Mouse (Mus musculus): ENCODE data around the gene Xkr8. TPM values are rescaled to one million over a fixed set of nuclear protein-coding genes. Genes with fewer than 3 reads are reported as not detected.
"Not testable (repeated sequence)": the region's sequence is repeated elsewhere in the genome, so short reads cannot be mapped to it uniquely, and the experiment has no call there.

The Xkr8 gene
- polyA plus RNA-seq, 1 experiment from 2014 or later, result 7.4 TPM

- peak; percentile 30 for DNase-seq (ENCODE audit: low spot score)
- Histone ChIP-seq H3K9me3 (ENCODE audit: control insufficient read depth, low read length) (no peaks in the 10 kb centered on the region), H3K4me2 (replicated peaks) (no peak overlapping the region), H3K4me1 (replicated peaks; ENCODE audit: control insufficient read depth, insufficient read depth, low read length) (peaks cover 14% of the 10 kb centered on the region), H3K4me3 (replicated peaks; ENCODE audit: low read length) (no peak overlapping the region), H3K9ac (no peak overlapping the region), H3K36me3 (replicated peaks; ENCODE audit: control insufficient read depth, insufficient read depth) (no peaks in the 10 kb centered on the region), H3K27ac (peak overlapping the region; percentile 41), H3K27me3 (ENCODE audit: control insufficient read depth, insufficient read depth, low read length) (no peaks in the 10 kb centered on the region)
- ATAC-seq (ENCODE audit: low FRiP score), result peak; percentile 53; the same call in 1 of the 2 replicates
- 60% methylated on average over 11 of the region's 11 CpGs for WGBS
These were observed 11.9 kb upstream of the Xkr8 start for GRCm38 (mm10) chr4:132743992-132744911.

GRCm38 (mm10) chr4:132741491-132741890, 9.1 kb upstream of the Xkr8 start:
- 94% methylated on average over 7 of the region's 7 CpGs for WGBS

GRCm38 (mm10) chr4:132737154-132737553, 4.8 kb upstream of the Xkr8 start:
- not testable (repeated sequence) for H3K4me1 ChIP-seq (replicated peaks; ENCODE audit: control insufficient read depth, insufficient read depth, low read length); ATAC-seq (ENCODE audit: low FRiP score); H3K4me2 ChIP-seq (replicated peaks); H3K27me3 ChIP-seq (ENCODE audit: control insufficient read depth, insufficient read depth, low read length); H3K4me3 ChIP-seq (replicated peaks; ENCODE audit: low read length); DNase-seq (ENCODE audit: low spot score); H3K36me3 ChIP-seq (replicated peaks; ENCODE audit: control insufficient read depth, insufficient read depth); H3K9ac ChIP-seq; H3K9me3 ChIP-seq (ENCODE audit: control insufficient read depth, low read length); H3K27ac ChIP-seq
- WGBS, result 94% methylated on average over 9 of the region's 9 CpGs

More at GRCm38 (mm10) chr4:132741491-132741890, 9.1 kb upstream of the Xkr8 start:
- Histone ChIP-seq H3K9ac (no peak overlapping the region), H3K4me1 (replicated peaks; ENCODE audit: control insufficient read depth, insufficient read depth, low read length) (peaks cover 14% of the 10 kb centered on the region), H3K36me3 (replicated peaks; ENCODE audit: control insufficient read depth, insufficient read depth) (no peaks in the 10 kb centered on the region), H3K9me3 (ENCODE audit: control insufficient read depth, low read length) (no peaks in the 10 kb centered on the region), H3K4me2 (replicated peaks) (no peak overlapping the region), H3K27me3 (ENCODE audit: control insufficient read depth, insufficient read depth, low read length) (no peaks in the 10 kb centered on the region), H3K27ac (no peak overlapping the region), H3K4me3 (replicated peaks; ENCODE audit: low read length) (no peak overlapping the region)
- no peak for DNase-seq (ENCODE audit: low spot score)
- no peak for ATAC-seq (ENCODE audit: low FRiP score)

- H3K27me3 ChIP-seq (ENCODE audit: control insufficient read depth, insufficient read depth, low read length), result no peaks in the 10 kb centered on the region
- no peaks in the 10 kb centered on the region for H3K9me3 ChIP-seq (ENCODE audit: control insufficient read depth, low read length)
- no peak overlapping the region for H3K9ac ChIP-seq
- no peak overlapping the region for H3K4me3 ChIP-seq (replicated peaks; ENCODE audit: low read length)
- H3K36me3 ChIP-seq (replicated peaks; ENCODE audit: control insufficient read depth, insufficient read depth), result no peaks in the 10 kb centered on the region
- H3K27ac ChIP-seq, result no peak overlapping the region
- ATAC-seq (ENCODE audit: low FRiP score) (no peak), DNase-seq (ENCODE audit: low spot score) (no peak)
- 77% methylated on average over 3 of the region's 3 CpGs for WGBS
- no peak overlapping the region for H3K4me2 ChIP-seq (replicated peaks)
- no peaks in the 10 kb centered on the region; the same call in 1 of the 2 replicates for H3K4me1 ChIP-seq (replicated peaks; ENCODE audit: control insufficient read depth, insufficient read depth, low read length)
These were observed 3.5 kb upstream of the Xkr8 start for GRCm38 (mm10) chr4:132735894-132736293.

GRCm38 (mm10) chr4:132735389-132735788, 3.0 kb upstream of the Xkr8 start:
- no peak for ATAC-seq (ENCODE audit: low FRiP score)
- no peak overlapping the region for H3K4me3 ChIP-seq (replicated peaks; ENCODE audit: low read length)
- 83% methylated on average over 2 of the region's 2 CpGs for WGBS
- H3K36me3 ChIP-seq (replicated peaks; ENCODE audit: control insufficient read depth, insufficient read depth), result no peaks in the 10 kb centered on the region
- no peaks in the 10 kb centered on the region; the same call in 1 of the 2 replicates for H3K4me1 ChIP-seq (replicated peaks; ENCODE audit: control insufficient read depth, insufficient read depth, low read length)
- H3K4me2 ChIP-seq (replicated peaks), result no peak overlapping the region
- no peak overlapping the region for H3K9ac ChIP-seq
- no peaks in the 10 kb centered on the region for H3K27me3 ChIP-seq (ENCODE audit: control insufficient read depth, insufficient read depth, low read length)
- no peak overlapping the region for H3K27ac ChIP-seq
- no peak for DNase-seq (ENCODE audit: low spot score)
- H3K9me3 ChIP-seq (ENCODE audit: control insufficient read depth, low read length), result no peaks in the 10 kb centered on the region

GRCm38 (mm10) chr4:132734766-132735165, 2.4 kb upstream of the Xkr8 start:
- no peak overlapping the region for H3K4me3 ChIP-seq (replicated peaks; ENCODE audit: low read length)
- no peaks in the 10 kb centered on the region for H3K36me3 ChIP-seq (replicated peaks; ENCODE audit: control insufficient read depth, insufficient read depth)
- no peak for DNase-seq (ENCODE audit: low spot score)
- WGBS, result 91% methylated on average over 2 of the region's 2 CpGs
- no peak for ATAC-seq (ENCODE audit: low FRiP score)
- H3K27ac ChIP-seq, result no peak overlapping the region
- H3K4me1 ChIP-seq (replicated peaks; ENCODE audit: control insufficient read depth, insufficient read depth, low read length), result no peaks in the 10 kb centered on the region; the same call in 1 of the 2 replicates
- no peak overlapping the region for H3K4me2 ChIP-seq (replicated peaks)
- no peaks in the 10 kb centered on the region for H3K9me3 ChIP-seq (ENCODE audit: control insufficient read depth, low read length)
- no peaks in the 10 kb centered on the region for H3K27me3 ChIP-seq (ENCODE audit: control insufficient read depth, insufficient read depth, low read length)
- no peak overlapping the region for H3K9ac ChIP-seq

- WGBS, result 93% methylated on average over 25 of the region's 25 CpGs
- Histone ChIP-seq H3K27ac (no peak overlapping the region), H3K4me3 (replicated peaks; ENCODE audit: low read length) (no peak overlapping the region), H3K36me3 (replicated peaks; ENCODE audit: control insufficient read depth, insufficient read depth) (0 out of 2 replicates have a peak, but pooled peaks cover under 1% of the 10 kb centered on the region), H3K4me2 (replicated peaks) (no peak overlapping the region), H3K9ac (no peak overlapping the region), H3K4me1 (replicated peaks; ENCODE audit: control insufficient read depth, insufficient read depth, low read length) (no peaks in the 10 kb centered on the region; the same call in 1 of the 2 replicates), H3K9me3 (ENCODE audit: control insufficient read depth, low read length) (no peaks in the 10 kb centered on the region), H3K27me3 (ENCODE audit: control insufficient read depth, insufficient read depth, low read length) (no peaks in the 10 kb centered on the region)
- DNase-seq (ENCODE audit: low spot score) (no peak), ATAC-seq (ENCODE audit: low FRiP score) (no peak)
These were observed 875 bp upstream of the Xkr8 start for GRCm38 (mm10) chr4:132733071-132733770.

GRCm38 (mm10) chr4:132731616-132732015, 730 bp downstream of the Xkr8 start:
- Histone ChIP-seq H3K9me3 (ENCODE audit: control insufficient read depth, low read length) (no peaks in the 10 kb centered on the region), H3K36me3 (replicated peaks; ENCODE audit: control insufficient read depth, insufficient read depth) (peaks cover 14% of the 10 kb centered on the region; the same call in 1 of the 2 replicates), H3K27me3 (ENCODE audit: control insufficient read depth, insufficient read depth, low read length) (no peaks in the 10 kb centered on the region), H3K27ac (no peak overlapping the region), H3K4me2 (replicated peaks) (peak overlapping the region; percentile 75), H3K4me3 (replicated peaks; ENCODE audit: low read length) (peak overlapping the region; percentile 54), H3K9ac (peak overlapping the region; percentile 71), H3K4me1 (replicated peaks; ENCODE audit: control insufficient read depth, insufficient read depth, low read length) (no peaks in the 10 kb centered on the region; the same call in 1 of the 2 replicates)
- 50% methylated on average over 12 of the region's 12 CpGs for WGBS
- DNase-seq (ENCODE audit: low spot score) (no peak), ATAC-seq (ENCODE audit: low FRiP score) (peak; percentile 15; the same call in 1 of the 2 replicates)

GRCm38 (mm10) chr4:132728233-132728632, 4.1 kb downstream of the Xkr8 start:
- Histone ChIP-seq H3K27me3 (ENCODE audit: control insufficient read depth, insufficient read depth, low read length) (no peaks in the 10 kb centered on the region), H3K27ac (no peak overlapping the region), H3K4me2 (replicated peaks) (no peak overlapping the region), H3K9ac (no peak overlapping the region), H3K4me3 (replicated peaks; ENCODE audit: low read length) (no peak overlapping the region), H3K9me3 (ENCODE audit: control insufficient read depth, low read length) (no peaks in the 10 kb centered on the region), H3K36me3 (replicated peaks; ENCODE audit: control insufficient read depth, insufficient read depth) (peaks cover 30% of the 10 kb centered on the region), H3K4me1 (replicated peaks; ENCODE audit: control insufficient read depth, insufficient read depth, low read length) (no peaks in the 10 kb centered on the region; the same call in 1 of the 2 replicates)
- WGBS, result 92% methylated on average over 8 of the region's 8 CpGs
- DNase-seq (ENCODE audit: low spot score) (no peak), ATAC-seq (ENCODE audit: low FRiP score) (no peak)

Measured in hindbrain, embryonic 14.5 days (tissue).